Mouse (Mus musculus) lung, postnatal 0 days (tissue): ENCODE results near the gene Ffar3. TPM values are rescaled to one million over a fixed set of nuclear protein-coding genes. Genes with fewer than 3 reads are reported as not detected.
A peak's percentile ranks its signal among the peaks of the same experiment; 100 is the strongest.

ENCODE experiments used
- ATAC-seq: fragments of 200-750 bp; cut with Nextera tagmentation; 2 replicates; pipeline ENCODE4 v1.8.0; 2017; ENCODE audit warnings: moderate library complexity
- DNase-seq: peaks from one replicate; pipeline ENCODE4 v3.0.0-alpha.2; 2016; ENCODE audit warnings: low spot score
- H3K27ac ChIP-seq: fragments of 300-500 bp; sonication (generic); 2 replicates; pipeline ENCODE4 v1.5.1; 2014; ENCODE audit warnings: antibody characterized with exemption, mild to moderate bottlenecking, low read length, mixed read lengths
- H3K27me3 ChIP-seq: fragments of 300-500 bp; sonication (generic); replicated peaks from 2 replicates; pipeline ENCODE4 v1.6.1; 2014; ENCODE audit warnings: low read length, mixed read lengths; ENCODE audit not compliant: insufficient read depth
- H3K36me3 ChIP-seq: fragments of 300-500 bp; sonication (generic); 2 replicates; pipeline ENCODE4 v1.6.1; 2014; ENCODE audit warnings: low read length, mixed read lengths; ENCODE audit not compliant: insufficient read depth
- H3K4me1 ChIP-seq: fragments of 300-500 bp; sonication (generic); 2 replicates; pipeline ENCODE4 v1.6.1; 2014; ENCODE audit warnings: antibody characterized with exemption, low read depth, low read length, mixed read lengths; ENCODE audit not compliant: insufficient read depth
- H3K4me2 ChIP-seq: fragments of 300-500 bp; sonication (generic); replicated peaks from 2 replicates; pipeline ENCODE4 v1.6.1; 2014; ENCODE audit warnings: low read depth, mild to moderate bottlenecking, low read length, moderate library complexity, mixed read lengths
- H3K4me3 ChIP-seq: fragments of 300-500 bp; sonication (generic); 2 replicates; pipeline ENCODE4 v1.5.1; 2014; ENCODE audit warnings: low read depth, low read length
- H3K9ac ChIP-seq: fragments of 300-500 bp; sonication (generic); replicated peaks from 2 replicates; pipeline ENCODE4 v1.6.1; 2014; ENCODE audit warnings: low read depth, mild to moderate bottlenecking
- H3K9me3 ChIP-seq: fragments of 300-500 bp; sonication (generic); 2 replicates; pipeline ENCODE4 v1.6.1; 2016; ENCODE audit warnings: low read length, mixed read lengths
- CTCF ChIP-seq: IDR thresholded peaks from 2 replicates; pipeline ENCODE4 v1.5.1; 2016; ENCODE audit warnings: antibody characterized with exemption, mild to moderate bottlenecking
- EP300 ChIP-seq: IDR thresholded peaks from 2 replicates; pipeline ENCODE4 v1.6.1; 2016; ENCODE audit warnings: antibody characterized with exemption, mild to moderate bottlenecking, control low read depth
- WGBS: fragments of 180-500 bp; shearing (Covaris S2); extraction: QIAGEN DNeasy Blood & Tissue Kit; methylation state at CpG from one replicate; pipeline ENCODE4 v1.1.7; 2014; 5-methylcytosine and 5-hydroxymethylcytosine counted together
- polyA plus RNA-seq: library from polyadenylated mRNA; unstranded; fragments of >200 nt; fragmentation: Nextera tagmentation; extraction: Ambion mirVana; gene quantifications from 2 replicates; pipeline ENCODE4 v1.2.1, GENCODE M21; 2015

Ffar3 gene
- polyA plus RNA-seq, 1 experiment from 2014 or later, result not detected

DNA sequence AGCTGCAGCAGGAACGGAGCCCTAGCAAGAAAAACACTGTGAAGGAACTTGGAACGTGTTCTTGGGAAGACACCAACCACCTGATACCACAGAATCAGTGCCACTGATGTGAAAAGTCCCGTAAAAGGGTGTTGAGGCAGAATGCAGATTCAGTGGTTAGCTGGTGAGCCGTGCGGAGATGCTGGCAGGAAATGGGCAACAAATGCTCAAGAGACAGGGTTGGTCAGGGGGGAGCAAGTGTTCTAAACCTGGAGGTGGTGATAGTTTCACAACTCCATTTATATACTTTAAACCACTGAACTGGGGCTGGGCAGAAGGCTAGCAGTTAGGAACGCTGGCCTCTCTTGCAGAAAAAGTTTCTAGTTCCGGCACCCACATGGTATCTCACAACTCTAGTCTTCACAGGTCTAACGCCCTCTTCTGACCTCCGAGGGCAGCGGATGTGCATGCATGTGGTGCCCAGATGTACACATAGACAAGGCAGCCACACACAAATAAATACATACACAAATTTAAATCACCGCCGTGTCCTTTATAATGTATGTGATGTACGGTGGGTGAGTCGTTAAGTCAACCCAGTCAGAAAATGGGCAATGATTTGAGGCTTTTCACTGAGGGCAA, 31.7 kb upstream of the Ffar3 start:
- H3K9ac ChIP-seq, result no peak overlapping the region
- WGBS, result 79% methylated on average over 14 of the region's 14 CpGs
- H3K27me3 ChIP-seq, result no peaks in the 10 kb centered on the region
- H3K36me3 ChIP-seq, result no peaks in the 10 kb centered on the region
- H3K4me2 ChIP-seq, result no peak overlapping the region
- TF ChIP-seq CTCF (no peak), EP300 (no peak)
- H3K4me1 ChIP-seq, result no peaks in the 10 kb centered on the region; the same call in 1 of the 2 replicates
- H3K27ac ChIP-seq, result no peak overlapping the region
- no peak overlapping the region for H3K4me3 ChIP-seq
- DNase-seq (no peak), ATAC-seq (no peak)
- H3K9me3 ChIP-seq, result no peaks in the 10 kb centered on the region

- H3K27me3 ChIP-seq, result no peaks in the 10 kb centered on the region
- no peaks in the 10 kb centered on the region for H3K4me1 ChIP-seq
- ATAC-seq (no peak), DNase-seq (no peak)
- no peak overlapping the region for H3K9ac ChIP-seq
- 75% methylated on average over 4 of the region's 4 CpGs for WGBS
- no peak overlapping the region for H3K27ac ChIP-seq
- TF ChIP-seq CTCF, result no peak
- no peak for TF ChIP-seq EP300
- no peaks in the 10 kb centered on the region for H3K9me3 ChIP-seq
- no peak overlapping the region for H3K4me3 ChIP-seq
- H3K4me2 ChIP-seq, result no peak overlapping the region
- H3K36me3 ChIP-seq, result no peaks in the 10 kb centered on the region
Observed at GRCm38 (mm10) chr7:30886852-30887251, 30.9 kb upstream of the Ffar3 start.

- Histone ChIP-seq H3K4me1 (no peaks in the 10 kb centered on the region), H3K4me3 (no peak overlapping the region), H3K9me3 (no peaks in the 10 kb centered on the region), H3K36me3 (no peaks in the 10 kb centered on the region), H3K27me3 (no peaks in the 10 kb centered on the region), H3K9ac (no peak overlapping the region), H3K27ac (no peak overlapping the region), H3K4me2 (no peak overlapping the region)
- ATAC-seq, result no peak
- TF ChIP-seq CTCF, result no peak
- no peak for TF ChIP-seq EP300
- no peak for DNase-seq
Observed at GRCm38 (mm10) chr7:30884047-30884446, 28.1 kb upstream of the Ffar3 start.

DNA sequence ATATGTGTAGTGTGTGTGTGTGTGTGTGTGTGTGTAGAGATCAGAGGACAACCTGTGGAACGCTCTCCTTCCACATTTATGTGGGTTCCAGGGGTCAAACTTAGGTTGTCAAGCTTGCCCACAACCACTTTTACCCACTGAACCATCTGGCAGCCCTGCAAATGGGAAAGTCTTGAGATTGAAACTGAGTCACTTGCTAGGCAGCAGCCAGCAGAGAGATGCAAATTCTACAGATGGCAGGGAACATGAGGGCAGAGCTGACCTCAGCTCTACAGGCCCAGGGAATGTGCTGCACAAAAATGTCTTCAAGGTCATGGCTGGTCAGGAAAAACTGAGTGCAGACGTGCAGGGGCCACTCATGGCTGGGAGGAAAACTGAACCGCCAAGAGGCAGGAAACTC, 25.4 kb upstream of the Ffar3 start:
- H3K27ac ChIP-seq, result no peak overlapping the region
- TF ChIP-seq CTCF (no peak), EP300 (no peak)
- no peak overlapping the region for H3K4me2 ChIP-seq
- 69% methylated on average over 3 of the region's 3 CpGs for WGBS
- H3K9ac ChIP-seq, result no peak overlapping the region
- DNase-seq, result no peak
- no peaks in the 10 kb centered on the region for H3K9me3 ChIP-seq
- ATAC-seq, result no peak
- H3K4me3 ChIP-seq, result no peak overlapping the region
- no peaks in the 10 kb centered on the region for H3K27me3 ChIP-seq
- no peaks in the 10 kb centered on the region for H3K36me3 ChIP-seq
- no peaks in the 10 kb centered on the region for H3K4me1 ChIP-seq

DNA sequence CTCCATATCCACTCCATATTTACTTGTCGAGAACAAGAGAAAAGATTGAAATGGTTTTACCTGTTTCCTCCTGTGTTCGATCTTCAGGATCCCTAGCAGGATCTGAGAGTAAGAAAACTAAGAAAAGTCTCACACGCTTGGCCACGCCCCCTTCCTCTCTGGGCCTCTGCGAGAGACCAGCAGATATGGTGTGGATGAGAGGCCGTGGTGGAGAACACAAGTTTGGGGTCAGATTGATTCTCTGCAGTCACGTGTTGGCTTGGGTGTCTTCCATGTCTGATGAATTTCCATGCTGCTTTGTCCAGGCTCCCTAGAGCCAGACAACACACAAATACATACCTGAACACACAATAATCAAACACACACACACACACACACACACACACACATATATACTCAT, 24.2 kb upstream of the Ffar3 start, which contains the start of gene Cd22:
Cd22 (minus strand) TSS at position 167 of the 400 bp plus-strand sequence.
- H3K4me2 ChIP-seq, result no peak within 1 kb of the TSS
- H3K9ac ChIP-seq, result no peak within 1 kb of the TSS
- no peaks in the 10 kb centered on the region for H3K4me1 ChIP-seq
- no peak within 1 kb of the TSS for H3K27ac ChIP-seq
- no peaks in the 10 kb centered on the region for H3K9me3 ChIP-seq
- TF ChIP-seq EP300, result no peak
- TF ChIP-seq CTCF, result no peak
- H3K36me3 ChIP-seq, result no peaks in the 10 kb centered on the region
- WGBS, result 32% methylated on average over 7 of the region's 7 CpGs
- DNase-seq (no peak), ATAC-seq (no peak)
- H3K27me3 ChIP-seq, result no peaks in the 10 kb centered on the region
- no peak within 1 kb of the TSS for H3K4me3 ChIP-seq

DNA sequence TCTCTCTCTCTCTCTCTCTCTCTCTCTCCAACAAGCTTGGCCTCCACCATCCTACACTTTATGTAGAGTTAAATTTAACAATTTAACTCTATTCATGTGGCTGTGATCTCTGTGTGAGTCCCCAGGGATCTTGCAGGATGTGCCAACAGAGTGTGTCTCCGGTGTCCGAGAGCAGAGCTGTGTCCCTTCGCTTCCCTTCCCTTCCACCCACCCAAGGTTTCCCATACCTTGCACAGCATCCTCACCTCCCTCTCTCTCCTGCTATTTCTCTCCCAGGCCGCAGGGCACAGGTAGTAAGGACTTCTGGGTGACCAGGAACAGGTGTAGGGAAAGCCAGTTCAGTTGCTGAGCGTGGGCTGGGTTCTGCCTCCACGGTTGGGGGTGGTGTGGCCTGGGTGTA, 23.0 kb upstream of the Ffar3 start:
- Histone ChIP-seq H3K27me3 (no peaks in the 10 kb centered on the region), H3K27ac (no peak overlapping the region), H3K9ac (no peak overlapping the region), H3K4me3 (no peak overlapping the region), H3K36me3 (no peaks in the 10 kb centered on the region), H3K9me3 (no peaks in the 10 kb centered on the region), H3K4me1 (no peaks in the 10 kb centered on the region), H3K4me2 (no peak overlapping the region)
- no peak for TF ChIP-seq EP300
- TF ChIP-seq CTCF, result no peak
- DNase-seq, result no peak
- ATAC-seq, result no peak
- 75% methylated on average over 6 of the region's 6 CpGs for WGBS

GRCm38 (mm10) chr7:30873083-30873482, 17.1 kb upstream of the Ffar3 start:
- H3K4me3 ChIP-seq, result no peak overlapping the region
- 19% methylated on average over 15 of the region's 15 CpGs for WGBS

More at GRCm38 (mm10) chr7:30873083-30873482, 17.1 kb upstream of the Ffar3 start:
- peak; percentile 82 for DNase-seq
- 0 out of 2 replicates have a peak overlapping the region, but pooled peaks have one; percentile 14 for H3K4me2 ChIP-seq
- no peaks in the 10 kb centered on the region; the same call in 1 of the 2 replicates for H3K27me3 ChIP-seq
- no peak for ATAC-seq
- TF ChIP-seq CTCF (peak; percentile 83), EP300 (no peak)
- H3K36me3 ChIP-seq, result no peaks in the 10 kb centered on the region
- no peak overlapping the region for H3K27ac ChIP-seq
- no peak overlapping the region for H3K9ac ChIP-seq
- H3K9me3 ChIP-seq, result no peaks in the 10 kb centered on the region
- H3K4me1 ChIP-seq, result no peaks in the 10 kb centered on the region
